Mouse (Mus musculus) ES-CJ7 (cell line): ENCODE measurements at regions not wholly inside any gene's neighbourhood (a gene's known extent, or its start where the extent isn't known, plus 50 kb on each side); places are given as distances from the start of the nearest gene placed in this dataset.

ENCODE experiments used
- DNase-seq: peaks from one replicate; pipeline ENCODE4 v3.0.0; 2011; ENCODE audit warnings: low read depth, low spot score

- DNase-seq: no peak
These were observed 51.4 kb upstream of the Tut7 start for GRCm38 (mm10) chr13:59874137-59874931.
